Mouse (Mus musculus) adrenal gland (tissue): Measurements from ENCODE around the gene Cldn2.
"Not testable (repeated sequence)": the region's sequence is repeated elsewhere in the genome, so short reads cannot be mapped to it uniquely, and the experiment has no call there.

Experiments
- intact Hi-C: fragments of 180-260 bp; cut with DNase I; formaldehyde crosslinking; loops from one replicate; pipeline ENCODE4 v1.15.1; 2025
- long read RNA-seq, 2 experiments: library from polyadenylated mRNA; unstranded; transcript quantifications; one replicate each; pipeline ENCODE4 v2.0.0; 2020; ENCODE audit warnings: borderline replicate concordance in 1 of 2; ENCODE audit not compliant: insufficient replicate concordance in 1 of 2

The Cldn2 gene
- long read RNA-seq, experiment 1 = 0 reads
- long read RNA-seq, experiment 2 = 0 reads

- intact Hi-C loops = no loop called here
Observed at GRCm38 (mm10) chrX:139800406-139800878, at the start of gene Cldn2. Gene Cldn2, plus strand, starts transcription at chrX:139800828.

GRCm38 (mm10) chrX:139751855-139752254, 48.8 kb upstream of the Cldn2 start:
- intact Hi-C loops = no loop called here

- intact Hi-C loops = not testable (repeated sequence)
Observed at GRCm38 (mm10) chrX:139758634-139759033, 42.0 kb upstream of the Cldn2 start.

- intact Hi-C loops = loop anchor here (5.0 kb wide), 1 partner anchor 345 kb away; no protein-coding TSS in a partner anchor
Observed at GRCm38 (mm10) chrX:139762546-139762945, 38.1 kb upstream of the Cldn2 start.

GRCm38 (mm10) chrX:139769975-139770637, 30.5 kb upstream of the Cldn2 start:
- intact Hi-C loops = no loop called here

GRCm38 (mm10) chrX:139774309-139775083, 26.1 kb upstream of the Cldn2 start:
- intact Hi-C loops = loop anchor here (1.0 kb wide), 1 partner anchor 57 kb away; no protein-coding TSS in a partner anchor

- intact Hi-C loops = no loop called here
Observed at GRCm38 (mm10) chrX:139775084-139775612, 25.5 kb upstream of the Cldn2 start.

- intact Hi-C loops = no loop called here
Observed at GRCm38 (mm10) chrX:139777357-139777756, 23.3 kb upstream of the Cldn2 start.

GRCm38 (mm10) chrX:139778886-139779285, 21.7 kb upstream of the Cldn2 start:
- intact Hi-C loops = no loop called here

GRCm38 (mm10) chrX:139779401-139779800, 21.2 kb upstream of the Cldn2 start:
- intact Hi-C loops = no loop called here

GRCm38 (mm10) chrX:139780988-139781387, 19.6 kb upstream of the Cldn2 start:
- intact Hi-C loops = no loop called here

- intact Hi-C loops = no loop called here
Observed at GRCm38 (mm10) chrX:139781563-139781962, 19.1 kb upstream of the Cldn2 start.

- intact Hi-C loops = no loop called here
Observed at GRCm38 (mm10) chrX:139782278-139783044, 18.2 kb upstream of the Cldn2 start, which contains the start of gene Ripply1. Gene Ripply1, minus strand, starts transcription at chrX:139782353.

GRCm38 (mm10) chrX:139783045-139783422, 17.6 kb upstream of the Cldn2 start:
- intact Hi-C loops = no loop called here

GRCm38 (mm10) chrX:139785764-139786163, 14.9 kb upstream of the Cldn2 start:
- intact Hi-C loops = no loop called here

GRCm38 (mm10) chrX:139794072-139794845, 6.4 kb upstream of the Cldn2 start:
- intact Hi-C loops = no loop called here

GRCm38 (mm10) chrX:139796037-139796436, 4.6 kb upstream of the Cldn2 start:
- intact Hi-C loops = no loop called here

- intact Hi-C loops = no loop called here
Observed at GRCm38 (mm10) chrX:139797875-139798274, 2.8 kb upstream of the Cldn2 start.

GRCm38 (mm10) chrX:139799953-139800352, 675 bp upstream of the Cldn2 start:
- intact Hi-C loops = no loop called here

GRCm38 (mm10) chrX:139803028-139803427, 2.4 kb downstream of the Cldn2 start:
- intact Hi-C loops = no loop called here
